Mouse (Mus musculus): ENCODE data around the gene Serpina16.
"Not testable (repeated sequence)": the region's sequence is repeated elsewhere in the genome, so short reads cannot be mapped to it uniquely, and the experiment has no call there.

Serpina16 gene

DNA sequence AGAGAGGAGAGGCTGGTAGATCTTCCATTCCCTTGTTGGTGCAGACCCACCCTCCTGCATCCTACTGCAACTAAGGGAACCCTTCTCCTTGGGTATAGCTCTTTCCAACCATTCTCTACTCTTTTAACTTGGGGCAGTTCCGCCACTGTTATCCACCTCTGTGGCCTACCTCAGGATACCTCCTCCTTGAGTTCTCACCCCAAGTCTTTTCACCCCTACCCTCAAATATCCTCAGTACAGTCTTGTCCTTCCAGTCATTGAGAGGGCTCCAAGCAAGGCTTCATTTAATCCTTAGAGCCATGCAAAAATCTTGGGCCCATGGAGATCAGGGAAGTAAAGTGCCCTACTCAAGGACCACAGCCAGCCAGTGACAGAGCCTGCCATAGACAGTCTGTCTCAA is at the start of gene Serpina16:
TSS of gene Serpina16 (minus strand) at position 101 of the 400 bp plus-strand sequence.
- DNase-seq, result no peak

DNA sequence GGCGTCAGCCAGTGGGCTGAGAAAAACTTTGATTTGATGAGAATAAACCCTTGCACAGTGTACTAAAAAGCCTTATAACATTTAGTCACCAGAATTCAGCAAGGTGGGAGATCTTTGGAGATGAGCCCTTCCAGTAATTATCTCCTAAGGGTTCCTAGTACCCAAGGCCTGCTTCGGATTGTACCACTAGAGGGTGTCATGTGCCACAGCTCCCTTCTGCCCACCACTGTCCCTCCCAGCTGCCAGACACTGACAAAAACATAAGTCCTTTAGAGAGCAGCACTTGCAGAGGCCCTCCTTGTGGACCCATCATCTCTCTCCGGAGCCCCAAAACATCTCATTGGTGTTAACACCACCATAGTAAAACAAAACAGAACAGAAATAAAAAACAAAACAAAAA is 35.6 kb upstream of the Serpina16 start:
- peak; percentile 19 to 48 for DNase-seq

GRCm38 (mm10) chr12:103710405-103710804 is 34.5 kb upstream of the Serpina16 start:
- DNase-seq, result no peak

DNA sequence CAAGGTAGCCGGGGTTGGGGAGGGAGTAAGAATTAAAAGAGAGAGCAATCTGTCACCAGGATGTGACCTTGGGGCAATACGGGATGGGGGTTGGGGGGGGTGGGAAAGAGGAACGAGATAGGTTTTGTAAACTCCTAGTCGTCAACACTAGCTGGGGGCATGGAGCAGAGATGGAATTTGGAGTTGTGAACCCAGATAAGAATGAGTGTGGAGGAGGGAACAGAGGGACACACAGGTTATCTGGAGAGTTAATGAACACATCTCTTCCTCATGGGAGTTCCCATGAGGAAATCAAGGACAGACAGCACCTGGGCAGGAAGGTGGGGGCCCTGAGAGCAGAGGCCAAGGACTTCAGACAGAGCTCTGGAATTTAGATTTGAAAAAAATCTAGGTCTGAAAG is 30.2 kb upstream of the Serpina16 start:
- DNase-seq, result no peak

GRCm38 (mm10) chr12:103705547-103705946 is 29.6 kb upstream of the Serpina16 start:
- no peak for DNase-seq

- no peak for DNase-seq
Measured at GRCm38 (mm10) chr12:103700144-103700750, 24.3 kb upstream of the Serpina16 start.

DNA sequence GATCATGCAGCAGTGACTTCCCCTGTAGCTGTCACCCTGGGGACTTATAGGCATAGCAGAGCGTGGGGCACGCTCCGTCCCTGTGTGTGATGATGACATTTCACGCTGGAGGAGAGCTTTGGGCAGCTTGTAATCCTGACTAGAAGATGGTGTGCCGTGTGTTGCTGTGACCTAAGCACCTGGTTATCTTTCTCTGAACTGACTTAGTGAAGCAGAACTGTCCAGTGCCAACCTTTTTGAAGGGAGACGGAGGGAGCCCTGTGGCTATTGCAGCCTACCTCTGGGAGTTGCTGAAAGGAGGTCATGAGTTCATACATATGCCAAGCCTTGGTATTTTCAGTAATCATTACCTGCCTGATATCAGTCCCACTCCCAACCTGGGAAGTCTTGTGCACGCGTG is 19.5 kb upstream of the Serpina16 start, which contains the start of gene Serpina1f:
TSS of gene Serpina1f (minus strand) at position 101 of the 400 bp plus-strand sequence.
- no peak for DNase-seq

- DNase-seq, result no peak
Measured at GRCm38 (mm10) chr12:103688221-103688814, 12.4 kb upstream of the Serpina16 start.

- DNase-seq, result peak in 1 of 2 experiments; percentile 7
Measured at GRCm38 (mm10) chr12:103687021-103687420, 11.1 kb upstream of the Serpina16 start.

DNA sequence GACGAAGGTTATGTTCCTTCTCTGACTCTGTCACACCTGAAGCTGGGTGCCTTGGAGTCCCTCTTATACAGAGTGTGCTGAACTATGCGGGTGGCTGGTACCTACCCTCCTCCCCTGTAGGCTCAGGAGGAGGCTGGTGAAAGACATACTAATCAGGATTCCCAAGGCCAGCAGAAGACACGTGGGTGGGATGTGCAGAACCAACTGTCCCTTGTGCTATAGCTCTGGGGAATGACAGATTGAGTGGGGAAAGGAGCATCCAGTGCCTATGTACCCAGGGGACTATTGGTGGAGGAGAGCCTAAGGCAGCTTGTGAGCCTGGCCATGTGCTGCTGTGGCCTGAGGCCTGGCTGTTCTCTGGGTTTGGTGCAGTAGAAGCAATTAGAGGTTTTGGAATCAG is 10.1 kb upstream of the Serpina16 start:
- no peak for DNase-seq

DNA sequence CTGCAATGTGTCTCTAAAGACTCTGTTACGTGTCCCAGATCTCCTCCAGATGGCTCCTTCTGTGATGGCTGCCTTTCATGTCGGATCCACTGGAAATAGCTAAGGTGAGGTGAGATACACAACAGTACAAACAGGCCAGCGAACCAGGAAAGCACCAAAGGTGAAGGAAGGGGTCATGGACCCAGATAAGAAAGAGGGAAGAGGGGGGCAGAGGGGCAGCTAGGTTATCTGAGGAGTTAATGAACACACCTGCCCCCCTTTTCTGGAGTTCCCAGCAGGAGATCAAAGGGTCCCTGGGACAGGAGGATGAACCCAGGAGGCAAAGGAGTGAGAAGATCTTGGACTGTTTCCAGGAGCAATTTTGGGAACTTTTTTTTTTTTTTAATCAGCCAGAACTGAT is 9.4 kb upstream of the Serpina16 start:
- DNase-seq, result no peak

DNA sequence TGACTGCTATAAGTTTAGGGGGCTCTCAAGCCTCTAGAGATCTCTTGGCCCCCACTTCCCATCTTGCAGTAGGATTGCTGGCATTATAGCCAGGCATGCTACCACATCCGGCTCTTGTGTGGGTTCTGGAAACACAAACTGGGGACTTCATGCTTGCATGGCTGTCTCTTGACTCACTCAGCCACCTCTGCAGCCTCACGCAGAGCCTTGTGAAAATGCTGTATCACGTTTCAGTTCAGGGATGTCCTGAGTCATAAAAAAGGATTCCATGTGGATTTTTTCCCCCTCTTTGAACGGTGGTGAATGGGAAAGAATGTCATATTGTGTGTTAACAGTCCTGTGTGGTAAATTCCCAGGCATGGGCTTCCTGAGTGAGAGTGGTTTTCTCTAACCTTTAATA is 7.8 kb upstream of the Serpina16 start:
- DNase-seq, result no peak

DNA sequence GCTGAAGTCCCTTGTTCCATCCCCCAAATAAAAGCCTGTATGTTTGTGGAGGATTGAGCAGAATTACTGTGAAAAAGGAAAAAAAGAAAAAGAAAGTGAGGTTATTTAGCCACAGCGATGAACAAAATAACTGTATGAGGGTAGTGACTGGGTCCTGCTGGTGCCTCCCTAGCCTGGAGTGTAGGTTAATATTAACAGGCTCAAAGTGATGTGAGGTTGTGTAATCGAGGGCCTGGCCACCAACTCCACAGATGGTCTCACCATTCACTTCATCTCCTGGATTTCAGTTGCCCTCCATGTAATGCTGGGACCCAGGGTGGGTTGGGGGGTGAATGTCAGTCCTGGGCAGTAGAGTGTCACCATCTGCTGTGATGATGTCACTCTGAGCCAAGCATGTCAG is 5.8 kb upstream of the Serpina16 start:
- no peak for DNase-seq

GRCm38 (mm10) chr12:103681169-103681568 is 5.2 kb upstream of the Serpina16 start:
- DNase-seq, result no peak

DNA sequence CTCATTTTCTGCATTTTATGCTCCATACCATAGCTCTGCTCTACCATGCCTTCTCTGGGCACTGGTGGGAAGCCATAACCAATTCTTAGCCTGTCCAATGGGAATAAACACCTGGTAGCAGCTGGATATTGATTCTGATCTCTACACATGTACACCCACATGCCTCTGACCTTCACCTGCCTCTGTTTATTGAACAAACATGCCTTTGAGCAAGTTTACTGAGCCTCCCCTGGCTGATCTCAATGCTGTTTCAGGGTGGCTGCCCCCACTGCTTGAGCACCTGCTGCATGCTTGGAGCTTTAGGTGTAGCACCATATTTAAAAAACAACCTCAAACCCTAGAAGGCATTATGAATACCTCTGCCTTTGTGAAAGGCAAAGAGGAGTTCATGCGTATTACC is 3.9 kb upstream of the Serpina16 start:
- not testable (repeated sequence) for DNase-seq

DNA sequence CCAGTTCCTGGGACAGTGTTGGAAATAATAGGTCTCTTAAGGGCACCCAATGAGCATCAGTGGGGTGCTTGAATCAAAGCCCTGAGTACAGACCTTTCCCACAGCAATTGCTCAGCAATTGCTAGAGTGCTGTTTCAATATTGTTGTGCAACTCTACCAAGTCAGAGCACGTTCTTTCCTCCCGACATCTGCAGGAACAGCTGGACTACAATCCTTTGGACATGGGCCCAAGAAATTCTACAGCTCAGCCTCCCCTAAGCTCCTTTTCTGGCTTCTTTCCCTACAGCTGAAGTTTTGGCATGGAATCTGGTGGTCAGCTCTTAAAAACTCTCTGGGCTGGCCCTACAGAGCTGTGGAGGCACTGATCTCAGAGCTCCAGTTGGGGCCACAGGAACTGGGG is 2.8 kb downstream of the Serpina16 start:
- peak; percentile 8 to 38 for DNase-seq

GRCm38 (mm10) chr12:103671483-103671882 is 4.5 kb downstream of the Serpina16 start:
- DNase-seq, result no peak

DNA sequence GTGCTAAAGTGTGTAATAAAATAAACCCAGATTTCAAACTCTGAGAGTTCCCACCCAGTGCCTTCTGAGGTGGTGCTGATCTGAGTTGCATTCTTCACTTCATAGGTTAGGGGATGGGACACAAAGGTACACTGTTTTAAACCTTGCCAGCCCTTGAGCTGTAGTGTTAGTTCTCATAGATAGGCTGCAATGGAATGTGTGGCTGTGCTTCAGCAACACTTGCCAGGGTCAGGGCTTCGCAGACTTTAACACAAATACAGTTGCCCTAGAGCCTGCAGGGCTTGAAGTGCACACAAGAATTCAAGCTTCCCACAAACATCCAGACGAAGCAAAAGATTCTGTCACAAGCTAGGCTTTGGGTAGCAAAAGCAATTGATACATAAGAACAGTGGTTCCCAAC is 5.0 kb downstream of the Serpina16 start:
- DNase-seq, result no peak

DNA sequence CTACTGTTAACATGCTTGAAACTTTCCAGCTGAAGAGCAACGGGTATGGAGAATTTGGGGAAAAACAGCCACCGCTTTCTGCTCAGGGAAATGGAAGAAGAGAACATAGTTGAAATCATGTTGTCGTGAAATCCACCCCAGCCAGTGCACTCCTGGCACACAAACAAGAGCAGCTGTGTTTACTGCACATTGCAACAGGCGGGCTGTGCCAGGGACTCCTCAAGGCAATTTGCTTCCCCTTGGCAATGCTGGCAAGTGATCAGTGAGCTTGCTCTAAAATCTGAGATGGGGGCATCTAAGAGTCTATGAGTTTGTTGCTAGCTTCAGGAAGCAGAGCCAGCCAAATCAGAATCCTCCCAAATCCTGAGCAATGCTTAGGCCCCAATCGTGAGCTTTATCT is 5.6 kb downstream of the Serpina16 start:
- no peak for DNase-seq

GRCm38 (mm10) chr12:103665286-103665685 is 10.7 kb downstream of the Serpina16 start:
- no peak for DNase-seq

DNA sequence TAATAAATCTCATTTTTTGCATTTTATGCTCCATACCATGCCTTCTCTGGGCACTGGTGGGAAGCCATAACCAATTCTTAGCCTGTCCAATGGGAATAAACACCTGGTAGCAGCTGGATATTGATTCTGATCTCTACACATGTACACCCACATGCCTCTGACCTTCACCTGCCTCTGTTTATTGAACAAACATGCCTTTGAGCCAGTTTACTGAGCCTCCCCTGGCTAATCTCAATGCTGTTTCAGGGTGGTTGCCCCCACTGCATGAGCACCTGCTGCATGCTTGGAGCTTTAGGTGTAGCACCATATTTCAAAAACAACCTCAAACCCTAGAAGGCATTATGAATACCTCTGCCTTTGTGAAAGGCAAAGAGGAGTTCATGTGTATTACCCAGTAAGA is 13.9 kb downstream of the Serpina16 start:
- DNase-seq, result not testable (repeated sequence)

- no peak for DNase-seq
Measured at GRCm38 (mm10) chr12:103660076-103660475, 15.9 kb downstream of the Serpina16 start.

GRCm38 (mm10) chr12:103659171-103659570 is 16.8 kb downstream of the Serpina16 start:
- no peak for DNase-seq

- DNase-seq, result no peak
Measured at GRCm38 (mm10) chr12:103657991-103658390, 17.9 kb downstream of the Serpina16 start.

All from kidney, postnatal 4 days (tissue).